Mouse (Mus musculus) left cerebral cortex, adult 6 months (tissue): ENCODE results near the gene Hspg2. TPM values are rescaled to one million over a fixed set of nuclear protein-coding genes. Genes with fewer than 3 reads are reported as not detected.

Source experiments
- long read RNA-seq, 2 experiments: library from polyadenylated mRNA; unstranded; transcript quantifications; one replicate each; pipeline ENCODE4 v2.0.0; 2019 to 2020
- polyA plus RNA-seq: library from polyadenylated mRNA; unstranded; fragments of <200 nt; fragmentation: Nextera tagmentation; gene quantifications from 2 replicates; pipeline ENCODE4 v1.2.3, GENCODE M21; 2021

Hspg2 gene
- 0.44 and 0.55 TPM in 2 replicates for polyA plus RNA-seq
- long read RNA-seq, experiment 1: 0 reads
- long read RNA-seq, experiment 2, partial matches to known transcripts: 0 of 1 reads
- long read RNA-seq, experiment 2, other reads (novel, unspliced or antisense): 1 of 1 reads

GRCm38 (mm10) chr4:137468260-137469080, at the start of gene Hspg2:
Hspg2 (plus strand) TSS chr4:137468769.

GRCm38 (mm10) chr4:137430502-137430901, 38.1 kb upstream of the Hspg2 start, which contains the start of gene Cela3b:
Cela3b (minus strand) TSS chr4:137430540.

GRCm38 (mm10) chr4:137453234-137453767, 15.3 kb upstream of the Hspg2 start, which contains the start of gene 1700013G24Rik:
1700013G24Rik (plus strand) TSS chr4:137453284.

GRCm38 (mm10) chr4:137574469-137574868, 105.9 kb downstream of the Hspg2 start, which contains the start of gene Ldlrad2:
Ldlrad2 (minus strand) TSS chr4:137574569.

GRCm38 (mm10) chr4:137593601-137594495, 125.3 kb downstream of the Hspg2 start, which contains the start of gene Usp48:
Usp48 (plus strand) TSS chr4:137593755.

Other genes starting within 250 kb of the Hspg2 start
- 2.3 and 2.4 TPM in 2 replicates for gene Wnt4, start 191.3 kb upstream of the Hspg2 start, polyA plus RNA-seq
- 463 and 529 TPM in 2 replicates for gene Cdc42, start 111.0 kb upstream of the Hspg2 start, polyA plus RNA-seq
- not detected in 2 replicates for gene Cela3a, start 59.0 kb upstream of the Hspg2 start, polyA plus RNA-seq
- gene Cela3b, start 38.2 kb upstream of the Hspg2 start, polyA plus RNA-seq: not detected in 2 replicates
- not detected in 2 replicates for gene 1700013G24Rik, start 15.5 kb upstream of the Hspg2 start, polyA plus RNA-seq
- gene Ldlrad2, start 105.8 kb downstream of the Hspg2 start, polyA plus RNA-seq: not detected in 2 replicates
- gene Usp48, start 125.0 kb downstream of the Hspg2 start, polyA plus RNA-seq: 25.6 and 32.5 TPM in 2 replicates
- gene Rap1gap, start 196.0 kb downstream of the Hspg2 start, polyA plus RNA-seq: 51.5 and 120 TPM in 2 replicates